Mouse (Mus musculus) kidney, postnatal 0 days (tissue): ENCODE results near the gene Chrm3. TPM values are rescaled to one million over a fixed set of nuclear protein-coding genes. Genes with fewer than 3 reads are reported as not detected.
A peak's percentile ranks its signal among the peaks of the same experiment; 100 is the strongest.

Experiments used
- ATAC-seq: fragments of 200-750 bp; cut with Nextera tagmentation; replicated peaks from 2 replicates; pipeline ENCODE4 v1.8.0; 2017; ENCODE audit warnings: low read depth, moderate number of reproducible peaks, moderate TSS enrichment, moderate library complexity; ENCODE audit not compliant: low FRiP score
- DNase-seq: peaks from one replicate; pipeline ENCODE4 v3.0.0-alpha.2; 2016; ENCODE audit warnings: low spot score
- H3K27ac ChIP-seq: fragments of 300-500 bp; sonication (generic); 2 replicates; pipeline ENCODE4 v1.5.1; 2014; ENCODE audit warnings: mild to moderate bottlenecking
- H3K27me3 ChIP-seq: fragments of 300-500 bp; sonication (generic); 2 replicates; pipeline ENCODE4 v1.6.1; 2014; ENCODE audit warnings: low read length, mixed read lengths; ENCODE audit not compliant: insufficient read depth
- H3K36me3 ChIP-seq: fragments of 300-500 bp; sonication (generic); 2 replicates; pipeline ENCODE4 v1.6.1; 2014; ENCODE audit warnings: low read length, mixed read lengths; ENCODE audit not compliant: insufficient read depth
- H3K4me1 ChIP-seq: fragments of 300-500 bp; sonication (generic); replicated peaks from 2 replicates; pipeline ENCODE4 v1.6.1; 2014; ENCODE audit warnings: antibody characterized with exemption, low read length, mixed read lengths; ENCODE audit not compliant: insufficient read depth
- H3K4me2 ChIP-seq: fragments of 300-500 bp; sonication (generic); 2 replicates; pipeline ENCODE4 v1.6.1; 2014; ENCODE audit warnings: mild to moderate bottlenecking, low read length, moderate library complexity, mixed read lengths
- H3K4me3 ChIP-seq: fragments of 300-500 bp; sonication (generic); replicated peaks from 2 replicates; pipeline ENCODE4 v1.5.1; 2014; ENCODE audit warnings: low read depth, low read length
- H3K9ac ChIP-seq: fragments of 300-500 bp; sonication (generic); 2 replicates; pipeline ENCODE4 v1.6.1; 2014; ENCODE audit warnings: low read depth, low read length
- H3K9me3 ChIP-seq: fragments of 300-500 bp; sonication (generic); replicated peaks from 2 replicates; pipeline ENCODE4 v1.6.1; 2016; ENCODE audit warnings: low read length, inconsistent platforms, mixed read lengths
- CTCF ChIP-seq: IDR thresholded peaks from 2 replicates; pipeline ENCODE4 v1.5.1; 2016; ENCODE audit warnings: antibody characterized with exemption, low read depth, mild to moderate bottlenecking, moderate library complexity
- WGBS: fragments of 180-500 bp; shearing (Covaris S2); extraction: QIAGEN DNeasy Blood & Tissue Kit; methylation state at CpG from one replicate; pipeline ENCODE4 v1.1.7; 2014; 5-methylcytosine and 5-hydroxymethylcytosine counted together
- polyA plus RNA-seq: library from polyadenylated mRNA; unstranded; fragments of >200 nt; fragmentation: Nextera tagmentation; extraction: Ambion mirVana; gene quantifications from 2 replicates; pipeline ENCODE4 v1.2.1, GENCODE M21; 2015

Chrm3 gene
- polyA plus RNA-seq, 1 experiment from 2014 or later = 0.75 TPM

- TF ChIP-seq CTCF = no peak
These were observed 408.0 kb downstream of the Chrm3 start for GRCm38 (mm10) chr13:9952619-9953018.

GRCm38 (mm10) chr13:9951376-9951775 lies 409.3 kb downstream of the Chrm3 start:
- Histone ChIP-seq H3K4me3 (no peak overlapping the region), H3K36me3 (no peaks in the 10 kb centered on the region), H3K4me2 (no peak overlapping the region), H3K4me1 (no peaks in the 10 kb centered on the region), H3K9me3 (no peaks in the 10 kb centered on the region), H3K27me3 (no peaks in the 10 kb centered on the region), H3K27ac (no peak overlapping the region), H3K9ac (no peak overlapping the region)
- WGBS = 77% methylated on average over 1 of the region's 1 CpGs
- no peak for TF ChIP-seq CTCF
- DNase-seq = no peak
- ATAC-seq = no peak

More at GRCm38 (mm10) chr13:9952619-9953018, 408.0 kb downstream of the Chrm3 start:
- Histone ChIP-seq H3K4me2 (no peak overlapping the region), H3K9me3 (no peaks in the 10 kb centered on the region), H3K27ac (no peak overlapping the region), H3K9ac (no peak overlapping the region), H3K36me3 (no peaks in the 10 kb centered on the region), H3K4me3 (no peak overlapping the region), H3K4me1 (no peaks in the 10 kb centered on the region), H3K27me3 (no peaks in the 10 kb centered on the region)
- ATAC-seq = no peak
- no peak for DNase-seq

GRCm38 (mm10) chr13:9949091-9949490 lies 411.6 kb downstream of the Chrm3 start:
- no peak for ATAC-seq
- DNase-seq = no peak
- 94% methylated on average over 4 of the region's 4 CpGs for WGBS
- Histone ChIP-seq H3K27ac (no peak overlapping the region), H3K4me2 (no peak overlapping the region), H3K4me3 (no peak overlapping the region), H3K9ac (no peak overlapping the region), H3K4me1 (no peaks in the 10 kb centered on the region), H3K27me3 (no peaks in the 10 kb centered on the region), H3K36me3 (no peaks in the 10 kb centered on the region), H3K9me3 (no peaks in the 10 kb centered on the region)
- TF ChIP-seq CTCF = no peak

DNA sequence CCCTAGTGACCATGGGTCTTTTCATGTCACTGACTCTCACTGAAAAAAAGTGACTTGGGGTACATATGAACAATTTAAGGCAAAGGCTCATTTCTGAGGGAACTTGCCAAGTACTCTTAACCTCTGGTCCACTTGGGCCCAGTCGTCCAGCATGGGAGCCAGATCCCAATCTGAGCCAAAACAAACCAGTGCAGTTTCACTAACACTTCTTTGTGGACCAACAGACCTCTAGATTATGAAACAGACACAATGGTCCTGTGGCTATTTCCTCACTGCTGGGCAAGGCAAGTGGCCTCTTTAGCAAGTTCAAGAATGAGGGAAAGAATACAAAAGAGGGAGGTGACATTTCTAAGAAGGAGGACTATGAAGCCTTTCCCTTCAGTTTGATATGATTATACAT lies 420.5 kb downstream of the Chrm3 start:
- Histone ChIP-seq H3K9me3 (no peaks in the 10 kb centered on the region), H3K4me2 (no peak overlapping the region)
- no peak for DNase-seq

DNA sequence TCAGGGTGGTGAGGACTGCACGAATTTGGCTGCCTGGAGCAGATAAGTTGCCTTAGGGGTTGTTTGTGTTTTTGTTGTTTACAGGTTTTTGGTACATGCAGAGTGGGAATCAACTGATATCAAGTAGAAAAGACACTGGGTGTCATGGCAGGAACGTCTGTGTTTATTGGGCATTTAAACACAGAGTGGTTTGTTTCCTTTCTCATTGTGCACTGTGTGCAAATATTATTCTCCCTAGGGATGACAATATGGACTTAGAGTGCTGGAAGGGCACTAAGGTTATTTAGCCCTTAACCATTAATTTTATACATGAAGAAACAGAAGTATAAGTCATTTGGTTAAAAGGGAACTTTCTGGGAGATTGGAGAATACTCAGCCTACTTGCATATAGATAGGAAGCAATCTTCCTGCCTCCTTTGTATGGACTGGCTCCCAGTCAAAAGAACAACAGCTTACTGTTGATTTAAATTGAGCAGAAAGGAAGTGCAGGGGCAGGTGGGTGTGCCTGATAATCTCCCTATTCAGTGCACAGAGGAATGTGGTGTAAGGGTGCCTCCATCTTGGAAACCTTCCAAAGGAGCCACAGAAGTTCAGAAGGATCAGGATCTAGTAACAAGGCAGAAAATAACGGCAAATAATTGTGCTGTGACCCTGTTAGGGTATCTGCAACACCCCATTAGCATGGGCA lies 421.7 kb downstream of the Chrm3 start:
- WGBS = 58% methylated on average over 3 of the region's 3 CpGs
- no peaks in the 10 kb centered on the region for H3K9me3 ChIP-seq
- no peak overlapping the region for H3K27ac ChIP-seq
- no peak overlapping the region for H3K4me3 ChIP-seq
- no peak for TF ChIP-seq CTCF
- no peaks in the 10 kb centered on the region for H3K4me1 ChIP-seq
- DNase-seq (peak; percentile 5), ATAC-seq (no peak)
- H3K36me3 ChIP-seq = no peaks in the 10 kb centered on the region
- no peaks in the 10 kb centered on the region for H3K27me3 ChIP-seq
- H3K9ac ChIP-seq = no peak overlapping the region
- no peak overlapping the region for H3K4me2 ChIP-seq

More for the DNA sequence above, 420.5 kb downstream of the Chrm3 start:
- no peak for ATAC-seq
- Histone ChIP-seq H3K27me3 (no peaks in the 10 kb centered on the region), H3K27ac (no peak overlapping the region), H3K36me3 (no peaks in the 10 kb centered on the region), H3K4me3 (no peak overlapping the region), H3K4me1 (no peaks in the 10 kb centered on the region), H3K9ac (no peak overlapping the region)
- WGBS = 65% methylated on average over 1 of the region's 1 CpGs
- TF ChIP-seq CTCF = no peak

- Histone ChIP-seq H3K9ac (no peak overlapping the region), H3K27ac (no peak overlapping the region), H3K4me1 (no peaks in the 10 kb centered on the region), H3K4me2 (no peak overlapping the region), H3K4me3 (no peak overlapping the region), H3K36me3 (no peaks in the 10 kb centered on the region), H3K27me3 (no peaks in the 10 kb centered on the region), H3K9me3 (no peaks in the 10 kb centered on the region)
- no peak for DNase-seq
- 42% methylated on average over 4 of the region's 4 CpGs for WGBS
- no peak for TF ChIP-seq CTCF
- no peak for ATAC-seq
These were observed 427.9 kb downstream of the Chrm3 start for GRCm38 (mm10) chr13:9932714-9933113.

DNA sequence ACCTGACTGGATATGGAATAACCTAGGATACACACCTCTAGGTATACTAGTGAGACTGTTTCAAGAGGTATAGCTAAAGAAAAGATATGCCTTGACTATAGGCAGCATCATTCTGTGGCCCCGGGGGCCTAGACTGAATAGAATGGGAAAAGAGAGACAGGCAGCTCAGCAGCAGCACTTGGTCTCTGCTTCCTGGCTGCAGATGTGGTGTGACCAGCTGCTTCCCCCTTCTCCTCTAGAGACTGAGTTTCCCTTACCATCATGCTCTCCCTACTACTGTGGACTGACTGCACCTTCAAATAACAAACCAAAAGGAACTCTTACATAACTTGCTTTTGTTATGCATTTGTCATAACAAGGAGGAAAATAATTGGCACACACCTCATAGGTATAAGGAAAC lies 430.0 kb downstream of the Chrm3 start:
- no peak overlapping the region for H3K27ac ChIP-seq
- no peaks in the 10 kb centered on the region for H3K27me3 ChIP-seq
- no peak overlapping the region for H3K4me3 ChIP-seq
- no peaks in the 10 kb centered on the region for H3K36me3 ChIP-seq
- ATAC-seq = no peak
- H3K9ac ChIP-seq = no peak overlapping the region
- no peaks in the 10 kb centered on the region for H3K4me1 ChIP-seq
- WGBS = 80% methylated on average over 1 of the region's 1 CpGs
- no peaks in the 10 kb centered on the region for H3K9me3 ChIP-seq
- DNase-seq = no peak
- H3K4me2 ChIP-seq = no peak overlapping the region
- TF ChIP-seq CTCF = no peak
